Mouse (Mus musculus) heart, embryonic 14.5 days (tissue): ENCODE measurements around the gene Pam16. TPM values are rescaled to one million over a fixed set of nuclear protein-coding genes. Genes with fewer than 3 reads are reported as not detected.

Source experiments
- ATAC-seq: fragments of 200-750 bp; cut with Nextera tagmentation; 2 replicates; pipeline ENCODE4 v1.8.0; 2017; ENCODE audit warnings: low read depth, moderate TSS enrichment; ENCODE audit not compliant: insufficient number of reproducible peaks, insufficient read depth, low FRiP score
- H3K27ac ChIP-seq, 2 experiments: fragments of 200-500 bp in 1 of 2; fragments of 300-500 bp in 1 of 2; sonication (generic) in 1 of 2; replicated peaks in 1 of 2; 2 replicates each; pipeline ENCODE4 v1.5.1; 2012 to 2014; ENCODE audit warnings: low read depth in 2 of 2, low read length in 2 of 2, control low read depth in 1 of 2, mild to moderate bottlenecking in 1 of 2, mixed read lengths in 1 of 2; ENCODE audit not compliant: control insufficient read depth in 1 of 2, insufficient read depth in 1 of 2
- H3K27me3 ChIP-seq: fragments of 300-500 bp; sonication (generic); 2 replicates; pipeline ENCODE4 v1.6.1; 2014; ENCODE audit warnings: mild to moderate bottlenecking, low read length, control low read depth; ENCODE audit not compliant: control insufficient read depth, insufficient read depth
- H3K36me3 ChIP-seq: fragments of 300-500 bp; sonication (generic); 2 replicates; pipeline ENCODE4 v1.6.1; 2014; ENCODE audit warnings: mild to moderate bottlenecking, control low read depth, low read length, mixed read lengths; ENCODE audit not compliant: control insufficient read depth, insufficient read depth
- H3K4me1 ChIP-seq, 2 experiments: fragments of 200-500 bp in 1 of 2; fragments of 300-500 bp in 1 of 2; sonication (generic) in 1 of 2; 2 replicates each; pipeline ENCODE4 v1.6.1; 2012 to 2014; ENCODE audit warnings: low read length in 2 of 2, control low read depth in 1 of 2, mixed read lengths in 1 of 2; ENCODE audit not compliant: control insufficient read depth in 2 of 2, insufficient read depth in 2 of 2
- H3K4me2 ChIP-seq: fragments of 300-500 bp; sonication (generic); 2 replicates; pipeline ENCODE4 v1.6.1; 2014; ENCODE audit warnings: mild to moderate bottlenecking, low read length
- H3K4me3 ChIP-seq, 2 experiments: fragments of 200-500 bp in 1 of 2; fragments of 300-500 bp in 1 of 2; sonication (generic) in 1 of 2; 2 replicates each; pipeline ENCODE4 v1.5.1; 2012 to 2014; ENCODE audit warnings: low read length in 2 of 2, mild to moderate bottlenecking in 2 of 2, control low read depth in 1 of 2, low read depth in 1 of 2, moderate library complexity in 1 of 2; ENCODE audit not compliant: control insufficient read depth in 1 of 2, insufficient read depth in 1 of 2
- H3K9ac ChIP-seq: fragments of 300-500 bp; sonication (generic); 2 replicates; pipeline ENCODE4 v1.6.1; 2014; ENCODE audit warnings: mild to moderate bottlenecking, low read length
- H3K9me3 ChIP-seq: fragments of 300-500 bp; sonication (generic); 2 replicates; pipeline ENCODE4 v1.6.1; 2016; ENCODE audit warnings: low read length, control low read depth; ENCODE audit not compliant: control insufficient read depth
- WGBS: fragments of 180-500 bp; shearing (Covaris S2); extraction: QIAGEN DNeasy Blood & Tissue Kit; methylation state at CpG from one replicate; pipeline ENCODE4 v1.1.7; 2014; 5-methylcytosine and 5-hydroxymethylcytosine counted together
- polyA plus RNA-seq: library from polyadenylated mRNA; unstranded; fragments of >200 nt; fragmentation: Nextera tagmentation; extraction: Ambion mirVana; gene quantifications from 2 replicates; pipeline ENCODE4 v1.2.1, GENCODE M21; 2014

Pam16 gene
- polyA plus RNA-seq, 1 experiment from 2014 or later: 165 TPM

- WGBS: 84% methylated on average over 9 of the region's 9 CpGs
- Histone ChIP-seq H3K36me3 (0 out of 2 replicates have a peak, but pooled peaks cover 12% of the 10 kb centered on the region), H3K4me2 (no peak overlapping the region), H3K9ac (no peak overlapping the region), H3K27me3 (no peaks in the 10 kb centered on the region), H3K9me3 (no peaks in the 10 kb centered on the region), H3K4me3 (no peak overlapping the region), H3K4me1 (peaks cover 2 to 16% of the 10 kb centered on the region in 2 experiments), H3K27ac (no peak overlapping the region)
- no peak for ATAC-seq
Measured at GRCm38 (mm10) chr16:4628898-4629419, 4.2 kb upstream of the Pam16 start.

- no peaks in the 10 kb centered on the region for H3K27me3 ChIP-seq
- no peak overlapping the region for H3K4me3 ChIP-seq
- H3K4me2 ChIP-seq: no peak overlapping the region
- H3K4me1 ChIP-seq: peaks cover 8 to 25% of the 10 kb centered on the region in 2 experiments
- no peak for ATAC-seq
- 62% methylated on average over 6 of the region's 6 CpGs for WGBS
- 0 out of 2 replicates have a peak overlapping the region, but pooled peaks have one; percentile 19 for H3K9ac ChIP-seq
- H3K9me3 ChIP-seq: no peaks in the 10 kb centered on the region
- 0 out of 2 replicates have a peak, but pooled peaks cover 8% of the 10 kb centered on the region for H3K36me3 ChIP-seq
- no peak overlapping the region for H3K27ac ChIP-seq
Measured at GRCm38 (mm10) chr16:4627105-4627504, 2.3 kb upstream of the Pam16 start.

GRCm38 (mm10) chr16:4624074-4624473, 714 bp downstream of the Pam16 start:
- Histone ChIP-seq H3K9me3 (no peaks in the 10 kb centered on the region), H3K27me3 (no peaks in the 10 kb centered on the region), H3K4me3 (peak overlapping the region; percentile 57 to 84), H3K4me2 (peak overlapping the region; percentile 65), H3K36me3 (0 out of 2 replicates have a peak, but pooled peaks cover 3% of the 10 kb centered on the region), H3K4me1 (peaks cover 8 to 29% of the 10 kb centered on the region in 2 experiments), H3K27ac (peak overlapping the region; percentile 20 to 81), H3K9ac (peak overlapping the region; percentile 80)
- WGBS: 16% methylated on average over 9 of the region's 9 CpGs
- ATAC-seq: no peak

- Histone ChIP-seq H3K36me3 (peaks cover 64% of the 10 kb centered on the region), H3K9ac (no peak overlapping the region), H3K27ac (no peak overlapping the region), H3K4me3 (no peak overlapping the region), H3K4me2 (no peak overlapping the region), H3K9me3 (no peaks in the 10 kb centered on the region), H3K27me3 (no peaks in the 10 kb centered on the region), H3K4me1 (peaks cover 0 to 10% of the 10 kb centered on the region in 2 experiments; a peak in 1 of 4 replicates)
- 79% methylated on average over 4 of the region's 4 CpGs for WGBS
- no peak for ATAC-seq
Measured at GRCm38 (mm10) chr16:4616829-4617228, 8.0 kb downstream of the Pam16 start.

GRCm38 (mm10) chr16:4615297-4615696, 9.5 kb downstream of the Pam16 start:
- Histone ChIP-seq H3K4me1 (0 out of 4 replicates have a peak, but pooled peaks cover 0 to 7% of the 10 kb centered on the region in 2 experiments), H3K27me3 (no peaks in the 10 kb centered on the region), H3K9me3 (no peaks in the 10 kb centered on the region), H3K9ac (no peak overlapping the region), H3K27ac (no peak overlapping the region), H3K4me3 (no peak overlapping the region), H3K4me2 (no peak overlapping the region), H3K36me3 (peaks cover 78% of the 10 kb centered on the region)
- no peak for ATAC-seq
- WGBS: 88% methylated on average over 1 of the region's 1 CpGs

- H3K4me3 ChIP-seq: no peak overlapping the region
- H3K9me3 ChIP-seq: no peaks in the 10 kb centered on the region
- no peak overlapping the region for H3K27ac ChIP-seq
- WGBS: 88% methylated on average over 3 of the region's 3 CpGs
- H3K4me1 ChIP-seq: 0 out of 4 replicates have a peak, but pooled peaks cover 0 to 4% of the 10 kb centered on the region in 2 experiments
- H3K36me3 ChIP-seq: peaks cover 85% of the 10 kb centered on the region
- no peak overlapping the region for H3K4me2 ChIP-seq
- H3K9ac ChIP-seq: no peak overlapping the region
- no peak for ATAC-seq
- no peaks in the 10 kb centered on the region for H3K27me3 ChIP-seq
Measured at GRCm38 (mm10) chr16:4614639-4615038, 10.1 kb downstream of the Pam16 start.

GRCm38 (mm10) chr16:4613736-4614135, 11.1 kb downstream of the Pam16 start:
- H3K27me3 ChIP-seq: no peaks in the 10 kb centered on the region
- peaks cover 92% of the 10 kb centered on the region for H3K36me3 ChIP-seq
- no peak overlapping the region for H3K27ac ChIP-seq
- H3K9me3 ChIP-seq: no peaks in the 10 kb centered on the region
- ATAC-seq: no peak
- WGBS: 89% methylated on average over 9 of the region's 9 CpGs
- H3K4me1 ChIP-seq: 0 out of 4 replicates have a peak, but pooled peaks cover 0 to 4% of the 10 kb centered on the region in 2 experiments
- no peak overlapping the region for H3K9ac ChIP-seq
- H3K4me2 ChIP-seq: no peak overlapping the region
- no peak overlapping the region for H3K4me3 ChIP-seq

GRCm38 (mm10) chr16:4611676-4612075, 13.1 kb downstream of the Pam16 start:
- no peak overlapping the region for H3K4me2 ChIP-seq
- H3K27me3 ChIP-seq: no peaks in the 10 kb centered on the region
- peaks cover 11 to 22% of the 10 kb centered on the region in 2 experiments for H3K4me1 ChIP-seq
- WGBS: 93% methylated on average over 7 of the region's 7 CpGs
- H3K27ac ChIP-seq: no peak overlapping the region
- H3K9me3 ChIP-seq: no peaks in the 10 kb centered on the region
- H3K36me3 ChIP-seq: peaks cover 81% of the 10 kb centered on the region
- no peak overlapping the region for H3K4me3 ChIP-seq
- ATAC-seq: no peak
- H3K9ac ChIP-seq: no peak overlapping the region
